Mouse (Mus musculus) lung, postnatal 0 days (tissue): ENCODE measurements around the gene Fras1.

ENCODE experiments used
- CTCF ChIP-seq: IDR thresholded peaks from 2 replicates; pipeline ENCODE4 v1.5.1; 2016; ENCODE audit warnings: antibody characterized with exemption, mild to moderate bottlenecking
- EP300 ChIP-seq: IDR thresholded peaks from 2 replicates; pipeline ENCODE4 v1.6.1; 2016; ENCODE audit warnings: antibody characterized with exemption, mild to moderate bottlenecking, control low read depth

DNA sequence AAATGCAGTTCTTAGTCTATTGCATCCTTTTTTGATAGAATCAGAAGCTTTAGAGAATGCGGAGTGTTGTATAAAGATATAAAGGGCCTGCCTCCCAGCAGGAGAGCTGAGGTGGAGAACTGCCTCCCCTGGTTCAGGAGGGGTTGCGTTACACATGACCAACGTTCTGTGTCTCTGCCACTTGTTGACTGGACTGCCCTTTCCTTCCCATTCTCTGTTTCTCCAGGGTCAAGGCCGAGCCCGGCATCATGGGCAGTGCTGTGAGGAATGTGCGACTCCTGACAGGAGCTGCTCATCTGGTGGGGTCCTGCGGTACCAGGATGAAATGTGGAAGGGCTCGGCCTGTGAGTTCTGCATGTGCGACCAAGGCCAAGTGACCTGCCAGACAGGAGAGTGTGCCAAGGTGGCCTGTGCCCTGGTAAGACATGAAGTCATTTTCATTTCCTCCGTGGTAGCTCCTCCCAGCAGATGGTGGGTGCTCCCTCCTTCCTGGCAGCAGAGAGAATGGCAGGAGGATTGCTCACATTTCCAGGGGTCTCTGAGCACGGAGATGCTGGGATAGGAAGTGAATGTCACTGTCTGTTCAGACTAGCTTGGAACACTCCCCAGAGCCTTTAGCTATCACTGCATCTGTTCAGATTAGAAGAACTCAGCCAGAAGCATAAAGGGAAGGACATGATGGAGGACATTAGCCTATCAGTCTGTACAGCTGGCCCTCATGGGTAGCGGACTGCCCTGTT lies 181.4 kb downstream of the Fras1 start:
- TF ChIP-seq EP300, result no peak
- TF ChIP-seq CTCF, result no peak
